Mouse (Mus musculus) left cerebral cortex, postnatal 14 days (tissue): ENCODE data around the gene Samd14. TPM values are rescaled to one million over a fixed set of nuclear protein-coding genes. Genes with fewer than 3 reads are reported as not detected.

Experiments
- DNase-seq, 2 experiments: peaks; one replicate each; pipeline ENCODE4 v3.0.0; 2021 to 2022; ENCODE audit warnings: low spot score in 2 of 2, mixed read lengths in 1 of 2
- intact Hi-C: fragments of 180-260 bp; cut with DNase I; formaldehyde crosslinking; loops from one replicate; pipeline ENCODE4 v1.15.1; 2025
- total RNA-seq, 2 experiments: library from RNA; stranded (reverse); gene quantifications; 2 replicates each; pipeline ENCODE4 v1.2.3; 2021

The Samd14 gene
- total RNA-seq, 2 experiments from 2014 or later, result 48.5 to 52.2 TPM

GRCm38 (mm10) chr11:95025227-95026012 lies 15.7 kb downstream of the Samd14 start:
- DNase-seq, result no peak
- intact Hi-C loops, result no loop called here

DNA sequence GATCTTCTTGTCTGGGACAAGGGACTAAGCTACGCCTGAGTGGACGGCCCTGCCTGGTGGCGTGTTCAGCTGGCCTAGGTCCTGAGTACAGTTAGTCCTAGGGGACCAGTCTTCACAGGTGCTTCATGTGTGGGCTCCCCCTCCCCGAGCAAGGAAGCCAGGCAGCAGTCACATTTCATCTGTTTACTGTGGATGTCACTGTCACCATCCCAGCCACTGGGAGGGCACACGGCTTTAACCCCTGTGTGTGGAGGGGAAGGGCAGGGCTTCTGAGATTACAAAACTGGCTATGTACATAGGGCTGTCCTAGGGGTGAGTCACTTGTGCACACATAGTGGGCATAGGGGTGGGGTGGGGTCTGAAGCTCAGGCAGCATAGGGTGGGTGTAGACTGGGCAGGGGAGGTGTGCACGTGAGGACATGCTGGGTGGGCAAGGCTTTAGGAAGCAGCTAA lies 16.4 kb downstream of the Samd14 start:
- intact Hi-C loops, result no loop called here
- no peak for DNase-seq

GRCm38 (mm10) chr11:95026849-95027248 lies 17.2 kb downstream of the Samd14 start:
- intact Hi-C loops, result no loop called here
- DNase-seq, result no peak

GRCm38 (mm10) chr11:95027850-95028470 lies 18.3 kb downstream of the Samd14 start:
- intact Hi-C loops, result no loop called here

GRCm38 (mm10) chr11:95032945-95033344 lies 23.3 kb downstream of the Samd14 start:
- no peak for DNase-seq
- intact Hi-C loops, result no loop called here

More at GRCm38 (mm10) chr11:95027850-95028470, 18.3 kb downstream of the Samd14 start:
- no peak for DNase-seq

DNA sequence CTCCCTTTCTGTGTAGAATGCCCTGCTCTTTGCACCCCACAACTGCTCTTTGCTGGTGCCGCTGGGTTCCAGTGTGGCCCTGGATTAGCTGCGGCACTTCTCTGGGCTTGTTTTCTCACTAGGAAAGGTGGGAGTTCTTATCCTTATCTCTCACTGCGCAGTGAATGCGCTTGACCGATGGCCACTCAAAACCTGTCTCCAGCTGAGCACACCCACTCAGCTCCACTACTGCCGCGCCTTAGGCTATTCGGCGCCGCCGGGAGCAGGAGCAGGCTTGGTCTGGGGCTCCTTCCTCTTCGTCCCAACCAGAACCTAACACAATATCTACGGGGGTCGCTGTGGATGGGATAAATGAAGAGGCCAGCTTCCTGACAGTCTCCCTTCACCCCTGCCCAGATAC lies 23.9 kb downstream of the Samd14 start:
- intact Hi-C loops, result no loop called here
- no peak for DNase-seq

- peak in 1 of 2 experiments; percentile 50 for DNase-seq
- intact Hi-C loops, result no loop called here
Observed at GRCm38 (mm10) chr11:95034902-95035301, 25.2 kb downstream of the Samd14 start.

- no peak for DNase-seq
- intact Hi-C loops, result no loop called here
Observed at GRCm38 (mm10) chr11:95036521-95036920, 26.8 kb downstream of the Samd14 start.

GRCm38 (mm10) chr11:95037306-95037705 lies 27.6 kb downstream of the Samd14 start:
- intact Hi-C loops, result no loop called here
- DNase-seq, result no peak

GRCm38 (mm10) chr11:95038156-95038817 lies 28.6 kb downstream of the Samd14 start:
- intact Hi-C loops, result no loop called here
- no peak for DNase-seq

GRCm38 (mm10) chr11:95038818-95039655 lies 29.4 kb downstream of the Samd14 start:
- DNase-seq, result no peak
- intact Hi-C loops, result no loop called here

DNA sequence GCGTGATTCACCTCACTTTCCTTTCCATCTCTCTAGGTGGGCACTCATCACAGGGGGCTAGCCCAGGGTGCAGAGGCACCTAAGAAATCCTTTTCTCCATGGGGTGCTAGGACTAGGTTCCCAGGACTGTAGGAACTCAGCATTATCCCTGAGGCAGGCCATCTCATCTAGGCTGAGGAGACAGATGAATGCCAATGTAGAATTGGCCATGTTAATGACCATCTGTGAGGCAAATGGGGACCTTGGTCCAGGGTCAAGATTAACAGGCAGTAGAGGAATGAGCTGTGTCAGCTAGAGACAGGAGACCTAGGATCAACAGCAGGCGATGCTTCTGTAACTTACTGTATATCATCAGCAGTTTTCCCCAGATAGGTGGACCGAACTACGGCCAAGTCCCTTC lies 30.1 kb downstream of the Samd14 start:
- intact Hi-C loops, result loop anchor here (10.0 kb wide), 1 partner anchor 215 kb away; no protein-coding TSS in a partner anchor
- no peak for DNase-seq

DNA sequence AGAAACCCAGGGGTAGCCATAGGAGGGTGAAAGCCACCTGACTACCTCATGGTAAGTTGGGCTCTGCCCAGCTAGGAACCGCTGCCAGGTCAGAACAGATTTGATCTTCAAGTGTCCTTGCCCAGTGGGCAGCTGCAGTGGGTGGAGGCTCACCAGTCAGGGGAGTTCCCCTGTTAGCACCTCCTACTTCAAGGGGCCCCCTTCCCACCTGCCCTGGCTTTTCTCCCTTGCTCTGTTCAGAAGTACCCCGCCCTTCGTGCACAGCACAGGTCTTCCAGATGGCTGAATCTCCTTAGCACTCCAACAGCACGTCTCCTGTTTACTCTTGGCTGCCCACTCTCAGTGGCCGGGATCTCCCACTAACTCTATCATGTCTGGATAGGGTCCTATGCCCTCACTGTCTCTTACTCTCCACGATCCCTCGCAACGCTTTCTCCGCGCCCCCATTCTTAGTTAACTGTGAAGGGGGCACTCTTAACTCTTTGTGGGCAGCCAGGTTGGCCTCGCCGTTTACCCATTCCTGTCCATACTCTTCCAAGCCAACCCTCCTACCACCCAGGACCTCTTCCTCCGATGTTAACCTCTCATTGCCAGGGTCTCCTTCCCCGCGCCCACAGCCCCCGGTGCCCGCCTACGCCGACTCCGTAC lies 30.9 kb downstream of the Samd14 start:
- intact Hi-C loops, result loop anchor here (10.0 kb wide), 1 partner anchor 214 kb away; no protein-coding TSS in a partner anchor
- DNase-seq, result peak; percentile 48 to 63

DNA sequence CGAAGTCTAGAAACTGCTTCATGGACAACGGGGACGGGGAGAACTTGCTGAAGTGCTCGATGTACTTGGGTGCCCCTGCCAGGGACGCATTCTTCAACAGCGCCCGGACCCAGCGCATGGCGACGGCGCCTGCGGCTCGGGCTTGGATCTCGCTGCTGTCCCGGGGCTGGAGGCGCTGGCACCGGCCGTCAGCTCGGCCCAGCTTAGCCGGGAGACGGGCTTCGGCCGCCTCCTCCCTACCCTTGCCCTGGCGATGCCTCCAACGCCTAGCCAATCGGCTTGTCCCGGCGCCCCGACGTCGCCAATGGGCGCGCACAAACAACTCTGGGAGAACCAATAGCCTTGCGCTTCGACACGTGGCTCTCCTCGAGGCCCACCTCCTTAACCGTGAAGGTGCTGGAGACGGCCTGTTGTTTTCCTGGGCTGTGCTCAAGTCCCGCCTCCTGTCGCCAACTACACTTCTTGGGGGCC lies 31.5 kb downstream of the Samd14 start, which contains the start of gene Pdk2:
Gene Pdk2 (minus strand): TSS at position 216 of the 471 bp plus-strand sequence.
- intact Hi-C loops, result loop anchor here (10.0 kb wide), 1 partner anchor 214 kb away; no protein-coding TSS in a partner anchor
- DNase-seq, result peak; percentile 98

DNA sequence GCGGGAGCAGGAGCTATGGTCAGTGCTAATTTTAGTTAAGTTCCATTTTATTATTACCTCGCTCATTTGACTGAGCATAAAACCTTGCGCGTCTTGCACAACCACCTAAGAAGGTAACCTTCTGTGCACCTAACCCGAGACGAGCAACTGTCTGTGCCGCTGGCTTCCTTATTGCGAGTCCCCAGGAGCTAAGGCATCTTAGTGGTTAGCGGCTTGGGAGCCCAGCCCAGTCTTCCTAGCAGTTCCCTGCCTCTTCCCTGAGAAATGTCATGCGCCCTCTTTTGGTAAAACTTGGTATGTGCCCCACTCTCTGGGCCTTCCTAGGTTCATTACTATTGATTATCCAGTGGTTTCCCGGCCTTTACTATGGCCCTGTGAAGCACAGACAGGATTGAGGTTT lies 32.4 kb downstream of the Samd14 start:
- peak; percentile 88 for DNase-seq
- intact Hi-C loops, result loop anchor here (10.0 kb wide), 1 partner anchor 213 kb away; no protein-coding TSS in a partner anchor

GRCm38 (mm10) chr11:95043060-95043459 lies 33.4 kb downstream of the Samd14 start:
- intact Hi-C loops, result loop anchor here (10.0 kb wide), 1 partner anchor 212 kb away; no protein-coding TSS in a partner anchor
- no peak for DNase-seq

DNA sequence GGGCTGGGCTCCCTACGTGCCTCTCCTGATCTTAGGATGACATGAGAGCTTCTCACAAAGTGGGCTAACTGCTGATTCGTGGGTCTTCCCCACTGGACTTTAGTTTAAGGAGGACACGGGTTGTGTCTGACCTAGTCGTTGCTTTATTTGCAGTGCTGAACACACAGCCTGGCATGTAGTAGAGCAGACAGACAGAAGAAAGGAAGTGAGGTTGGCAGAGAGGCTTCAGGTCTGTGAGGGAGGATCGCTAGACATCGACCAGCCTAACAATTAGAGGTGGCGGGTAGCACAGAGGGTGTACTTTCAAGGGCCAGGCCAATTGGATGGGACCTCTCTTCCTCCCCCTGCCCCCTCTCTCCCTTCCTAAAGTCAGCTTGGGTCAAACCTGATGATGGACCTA lies 33.9 kb downstream of the Samd14 start:
- intact Hi-C loops, result loop anchor here (10.0 kb wide), 1 partner anchor 211 kb away; no protein-coding TSS in a partner anchor
- DNase-seq, result no peak

GRCm38 (mm10) chr11:95044185-95044870 lies 34.6 kb downstream of the Samd14 start:
- intact Hi-C loops, result loop anchor here (10.0 kb wide), 1 partner anchor 210 kb away; no protein-coding TSS in a partner anchor
- DNase-seq, result no peak
